ENCODE assay signal across 8 mouse cellular contexts in genomic region chr2:181060127-181060526, GRCm38 (mm10). TPM values are rescaled to one million over a fixed set of nuclear protein-coding genes. Genes with fewer than 3 reads are reported as not detected.
A peak's percentile ranks its signal among the peaks of the same experiment; 100 is the strongest.
DNase-seq lines count a peak whose midpoint lies in the region; ATAC-seq and TF ChIP-seq lines count a peak whose summit lies in the region.

No protein-coding gene starts in this region.

- ATAC-seq in intestine, embryonic 14.5 days (replicated peaks; ENCODE audit: low FRiP score, low TSS enrichment, low read depth), result 0 out of 2 replicates have a peak, but pooled peaks have one; percentile 43
- no peak for ATAC-seq in intestine, embryonic 16.5 days
- ATAC-seq in intestine, postnatal 0 days, result no peak
- peak; percentile 62; the same call in 1 of the 2 replicates for ATAC-seq in midbrain, embryonic 15.5 days (replicated peaks)

- no peak overlapping the region for H3K9ac ChIP-seq in intestine, embryonic 14.5 days (ENCODE audit: low read length)
- H3K9ac ChIP-seq in intestine, embryonic 16.5 days (ENCODE audit: low read depth, low read length), result no peak overlapping the region
- H3K9ac ChIP-seq in intestine, postnatal 0 days (ENCODE audit: low read depth, low read length), result no peak overlapping the region
- no peak overlapping the region for H3K9ac ChIP-seq in midbrain, embryonic 15.5 days

- peak; percentile 90 for DNase-seq in intestine, embryonic 14.5 days (ENCODE audit: low spot score)
- DNase-seq in cerebellum, postnatal 14 days, result peak; percentile 93 to 96
- peak; percentile 81 to 91 for DNase-seq in frontal cortex, postnatal 36 days (ENCODE audit: low spot score in 2 of 2)
- peak; percentile 84 to 87 for DNase-seq in left cerebral cortex, postnatal 25 days (ENCODE audit: low spot score in 2 of 2)
- DNase-seq in spleen, postnatal 10 days (ENCODE audit: low spot score in 2 of 2), result peak; percentile 39 to 74

- H3K4me1 ChIP-seq in intestine, embryonic 14.5 days (replicated peaks; ENCODE audit: control insufficient read depth, insufficient read depth, low read length), result no peaks in the 10 kb centered on the region
- no peaks in the 10 kb centered on the region for H3K4me1 ChIP-seq in intestine, embryonic 16.5 days (ENCODE audit: control insufficient read depth, insufficient read depth, low read length)
- no peaks in the 10 kb centered on the region for H3K4me1 ChIP-seq in intestine, postnatal 0 days (replicated peaks; ENCODE audit: control insufficient read depth, insufficient read depth, low read length)
- H3K4me1 ChIP-seq in midbrain, embryonic 15.5 days, result peaks cover 23% of the 10 kb centered on the region

- TF ChIP-seq CTCF in intestine, postnatal 0 days (IDR thresholded peaks at IDR 0.05; ENCODE audit: low read depth), result peak; percentile 96

- 21% methylated on average over 5 of the region's 5 CpGs for WGBS in intestine, embryonic 14.5 days
- WGBS in intestine, embryonic 16.5 days, result 16% methylated on average over 5 of the region's 5 CpGs
- 15% methylated on average over 5 of the region's 5 CpGs for WGBS in intestine, postnatal 0 days
- WGBS in midbrain, embryonic 15.5 days, result 14% methylated on average over 5 of the region's 5 CpGs

- H3K4me2 ChIP-seq in intestine, embryonic 14.5 days (ENCODE audit: low read length), result no peak overlapping the region
- H3K4me2 ChIP-seq in intestine, embryonic 16.5 days (ENCODE audit: low read depth, low read length), result no peak overlapping the region
- H3K4me2 ChIP-seq in intestine, postnatal 0 days (replicated peaks; ENCODE audit: low read depth), result no peak overlapping the region
- H3K4me2 ChIP-seq in midbrain, embryonic 15.5 days, result no peak overlapping the region

- no peaks in the 10 kb centered on the region for H3K9me3 ChIP-seq in intestine, embryonic 14.5 days (ENCODE audit: control insufficient read depth, low read length)
- H3K9me3 ChIP-seq in intestine, embryonic 16.5 days (ENCODE audit: control insufficient read depth, low read length), result no peaks in the 10 kb centered on the region
- no peaks in the 10 kb centered on the region for H3K9me3 ChIP-seq in intestine, postnatal 0 days (ENCODE audit: control insufficient read depth)
- no peaks in the 10 kb centered on the region for H3K9me3 ChIP-seq in midbrain, embryonic 15.5 days

- H3K4me3 ChIP-seq in intestine, embryonic 14.5 days (ENCODE audit: low read depth, low read length), result no peak overlapping the region
- H3K4me3 ChIP-seq in intestine, embryonic 16.5 days (ENCODE audit: low read length), result no peak overlapping the region
- no peak overlapping the region for H3K4me3 ChIP-seq in intestine, postnatal 0 days (ENCODE audit: low read depth, low read length)
- H3K4me3 ChIP-seq in midbrain, embryonic 15.5 days, result no peak overlapping the region

- intact Hi-C loops in left cerebral cortex, postnatal 25 days (cut with DNase I), result loop anchor here (1.0 to 10.0 kb wide), 3 partner anchors 27 to 235 kb away; no protein-coding TSS in a partner anchor

- H3K27me3 ChIP-seq in intestine, embryonic 14.5 days (replicated peaks; ENCODE audit: control insufficient read depth, insufficient read depth, low read length), result peaks cover 2% of the 10 kb centered on the region; the same call in 1 of the 2 replicates
- no peaks in the 10 kb centered on the region for H3K27me3 ChIP-seq in intestine, embryonic 16.5 days (replicated peaks; ENCODE audit: control insufficient read depth, insufficient read depth, low read length)
- no peaks in the 10 kb centered on the region for H3K27me3 ChIP-seq in intestine, postnatal 0 days (replicated peaks; ENCODE audit: control insufficient read depth, insufficient read depth, low read length)
- no peaks in the 10 kb centered on the region for H3K27me3 ChIP-seq in midbrain, embryonic 15.5 days (replicated peaks)

- H3K36me3 ChIP-seq in intestine, embryonic 14.5 days (ENCODE audit: control insufficient read depth, insufficient read depth, low read length), result no peaks in the 10 kb centered on the region
- H3K36me3 ChIP-seq in intestine, embryonic 16.5 days (ENCODE audit: control insufficient read depth, insufficient read depth, low read length), result no peaks in the 10 kb centered on the region
- no peaks in the 10 kb centered on the region for H3K36me3 ChIP-seq in intestine, postnatal 0 days (ENCODE audit: control insufficient read depth, insufficient read depth)
- no peaks in the 10 kb centered on the region for H3K36me3 ChIP-seq in midbrain, embryonic 15.5 days (replicated peaks)

- H3K27ac ChIP-seq in intestine, embryonic 14.5 days (ENCODE audit: low read depth), result no peak overlapping the region
- H3K27ac ChIP-seq in intestine, embryonic 16.5 days (ENCODE audit: low read length), result no peak overlapping the region
- no peak overlapping the region for H3K27ac ChIP-seq in intestine, postnatal 0 days (ENCODE audit: low read depth, low read length)
- no peak overlapping the region for H3K27ac ChIP-seq in midbrain, embryonic 15.5 days

RNA-seq across cellular contexts. Expression of gene Chrna4, which starts 16.8 kb away (rescaled TPM):
- polyA plus RNA-seq in intestine, embryonic 14.5 days (2014; fragmentation: Nextera tagmentation; extraction: Ambion mirVana), result 2.0 and 2.1 TPM in 2 replicates
- 0.51 and 0.70 TPM in 2 replicates for polyA plus RNA-seq in intestine, embryonic 16.5 days (2015; fragmentation: Nextera tagmentation; extraction: Ambion mirVana)
- polyA plus RNA-seq in intestine, postnatal 0 days (2015; fragmentation: Nextera tagmentation; extraction: Ambion mirVana), result 0.30 and 0.33 TPM in 2 replicates
- 10 to 100 TPM; 31.2 to 38.2 TPM for total RNA-seq in left cerebral cortex, postnatal 25 days (2021)
- polyA plus RNA-seq in midbrain, embryonic 15.5 days (2015; fragmentation: Nextera tagmentation; extraction: Ambion mirVana), result 46.3 and 55.9 TPM in 2 replicates

Comparison
In these comparisons a context has a peak if more than half of its experiments do, and no peak if none do; other contexts are left out.
1. ATAC-seq: peak in intestine, embryonic 14.5 days (single experiment) and midbrain, embryonic 15.5 days (single experiment); none in intestine, embryonic 16.5 days (single experiment) and intestine, postnatal 0 days (single experiment).
2. RNA of gene Chrna4, which starts 16.8 kb away (polyA plus RNA-seq): 46.3 to 55.9 TPM in midbrain, embryonic 15.5 days; 2.0 to 2.1 TPM in intestine, embryonic 14.5 days, 0.51 to 0.70 TPM in intestine, embryonic 16.5 days and 0.30 to 0.33 TPM in intestine, postnatal 0 days; every median in the first group is over 10 times any median in the second.
3. Peak in every context shown above with its lines, with median percentiles within 50 percentile points of each other: DNase-seq.